Mouse (Mus musculus): ENCODE measurements around the gene Srbd1.
A peak's percentile ranks its signal among the peaks of the same experiment; 100 is the strongest.

Srbd1 gene

DNA sequence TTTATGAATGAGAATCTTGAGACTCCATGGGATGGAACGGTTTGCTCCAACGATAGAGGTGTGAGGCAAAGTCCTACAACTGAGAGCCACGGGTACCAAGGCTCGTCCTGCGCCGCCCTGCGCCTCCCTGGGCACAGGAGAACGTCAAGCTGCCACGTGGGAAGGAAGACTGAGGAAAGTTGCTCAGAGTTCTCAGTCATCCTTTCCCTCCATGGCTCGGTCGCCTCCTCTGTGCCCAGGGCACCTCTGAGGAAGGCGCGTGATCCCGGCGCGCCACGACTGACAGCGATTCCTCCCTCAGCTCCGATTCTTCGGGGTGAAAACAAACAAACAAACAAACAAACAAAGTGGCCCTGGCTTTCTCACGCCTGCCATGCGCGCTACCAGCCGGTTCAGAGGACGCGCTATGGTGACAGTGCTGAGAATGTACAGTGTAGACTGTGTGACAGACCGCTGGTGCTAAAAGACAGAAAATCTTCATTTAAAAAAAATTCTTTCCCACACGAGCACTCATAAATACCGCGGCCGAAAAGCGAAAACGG is 367 bp downstream of the Srbd1 start:
- DNase-seq (ENCODE audit: low read depth, low spot score), result peak; percentile 42

DNA sequence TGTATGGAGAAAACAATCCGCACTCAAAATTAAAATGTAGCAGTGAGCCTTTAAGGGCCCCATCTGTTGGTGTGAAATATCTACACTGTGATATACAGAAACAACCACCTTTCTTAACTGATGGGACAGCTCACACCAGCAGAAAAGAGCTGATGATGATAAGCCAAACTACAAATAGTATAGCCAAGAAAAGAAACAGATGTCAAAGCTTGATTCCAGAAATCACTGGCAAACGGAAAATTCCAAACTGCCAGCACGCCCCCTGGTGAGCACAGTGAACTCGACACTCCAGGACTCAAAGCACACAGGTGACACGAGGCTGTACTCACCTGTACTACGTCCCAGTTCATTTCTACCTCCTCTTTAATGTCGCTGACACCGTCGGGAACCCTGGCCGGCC is 9.1 kb downstream of the Srbd1 start:
- DNase-seq (ENCODE audit: low read depth, low spot score), result no peak

DNA sequence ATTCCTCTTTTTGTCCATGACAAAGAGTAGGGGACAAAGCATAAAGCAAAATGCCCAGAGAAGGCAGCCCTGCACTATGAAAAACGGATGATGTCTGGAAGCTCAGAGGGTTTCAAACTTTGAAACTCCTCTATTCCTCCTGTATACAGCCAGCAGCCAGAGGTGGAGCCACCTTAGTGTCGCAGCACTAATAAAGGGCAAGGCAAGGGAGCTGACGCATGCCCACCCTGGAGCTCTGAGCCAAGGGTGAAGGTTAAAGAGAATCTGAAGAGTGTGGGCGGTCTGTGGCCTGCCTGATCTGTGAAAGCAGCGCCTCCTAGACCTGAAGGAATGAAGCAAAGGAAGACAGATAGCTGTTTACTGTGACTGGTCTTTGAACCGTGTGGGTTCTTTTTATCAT is 10.5 kb downstream of the Srbd1 start:
- DNase-seq (ENCODE audit: low read depth, low spot score), result no peak

DNA sequence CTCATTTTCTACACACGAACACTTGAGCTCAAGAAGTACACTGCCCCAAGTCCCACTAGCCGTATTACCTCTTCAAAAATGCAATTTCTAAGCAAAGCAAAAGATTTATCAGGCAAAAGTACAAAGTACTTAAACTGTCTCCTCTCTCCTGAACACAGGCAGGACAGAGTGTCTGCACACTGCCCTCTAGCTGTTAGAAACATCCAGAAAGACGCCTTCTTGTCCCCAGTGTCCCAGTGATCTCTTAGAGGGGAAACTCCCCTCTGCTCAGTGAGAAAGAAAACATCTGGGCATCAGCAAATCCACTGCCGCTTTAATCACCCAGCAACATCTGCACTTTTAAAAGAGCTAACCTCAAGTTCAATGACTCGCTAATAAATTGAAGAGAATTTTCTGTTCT is 12.4 kb downstream of the Srbd1 start:
- DNase-seq (ENCODE audit: low read depth, low spot score), result peak; percentile 28

DNA sequence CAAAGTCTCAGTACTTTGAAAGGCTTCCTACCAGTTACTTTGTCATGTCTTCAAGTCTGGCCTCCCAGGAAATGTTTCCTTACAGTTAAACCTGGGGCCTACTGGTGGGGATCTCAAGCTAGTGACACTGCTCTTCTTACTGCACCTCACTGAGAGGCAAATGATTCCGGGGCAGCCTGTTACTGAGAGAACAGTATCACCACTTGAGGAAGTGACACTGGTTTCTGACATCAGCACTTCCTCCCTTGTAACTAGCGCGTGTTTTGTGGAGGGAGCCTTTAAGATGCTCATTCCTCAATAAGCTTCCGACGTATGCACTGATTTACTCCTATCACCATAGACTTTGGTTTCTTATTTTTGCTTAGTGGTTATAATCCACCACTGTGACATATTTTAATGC is 16.8 kb downstream of the Srbd1 start:
- DNase-seq (ENCODE audit: low read depth, low spot score), result no peak

DNA sequence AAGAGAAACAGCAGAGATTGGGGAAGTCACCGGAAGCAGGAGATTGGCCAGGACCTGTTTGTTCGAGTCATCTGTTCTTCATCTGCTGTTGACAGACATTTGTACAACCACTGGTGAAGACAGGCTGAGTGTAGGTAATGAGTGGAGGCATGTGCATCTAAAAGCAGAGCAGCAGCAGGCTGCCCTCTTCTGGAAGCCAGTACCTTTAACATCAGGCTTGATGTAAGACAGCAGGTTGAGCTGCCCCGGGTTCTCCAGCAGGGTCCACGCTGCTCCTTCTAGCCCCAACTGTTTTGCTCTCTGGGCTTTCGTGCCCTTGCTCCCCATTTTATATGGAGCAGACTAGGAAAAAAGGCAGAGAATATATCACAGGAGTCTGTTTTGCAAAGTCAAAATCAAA is 19.1 kb downstream of the Srbd1 start:
- DNase-seq (ENCODE audit: low read depth, low spot score), result no peak

DNA sequence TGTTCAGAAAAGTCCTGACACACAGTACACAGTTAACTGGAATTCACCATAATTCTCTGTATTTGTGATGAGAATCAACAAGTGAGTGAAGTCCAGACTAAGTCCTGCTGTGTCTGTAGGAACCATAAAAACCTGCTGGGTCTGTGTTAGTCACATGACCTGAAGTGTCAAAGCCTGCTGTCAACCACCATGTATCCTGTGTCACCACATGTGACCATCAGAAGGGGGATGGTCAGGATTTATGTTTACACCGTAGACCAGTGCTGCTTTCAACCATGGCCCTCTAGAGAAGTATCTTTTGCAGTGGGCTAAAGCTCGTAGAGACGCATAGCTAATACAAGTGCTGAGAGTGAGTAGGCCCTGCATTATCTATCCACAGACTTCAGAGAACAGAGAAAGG is 21.8 kb downstream of the Srbd1 start:
- DNase-seq (ENCODE audit: low read depth, low spot score), result no peak

DNA sequence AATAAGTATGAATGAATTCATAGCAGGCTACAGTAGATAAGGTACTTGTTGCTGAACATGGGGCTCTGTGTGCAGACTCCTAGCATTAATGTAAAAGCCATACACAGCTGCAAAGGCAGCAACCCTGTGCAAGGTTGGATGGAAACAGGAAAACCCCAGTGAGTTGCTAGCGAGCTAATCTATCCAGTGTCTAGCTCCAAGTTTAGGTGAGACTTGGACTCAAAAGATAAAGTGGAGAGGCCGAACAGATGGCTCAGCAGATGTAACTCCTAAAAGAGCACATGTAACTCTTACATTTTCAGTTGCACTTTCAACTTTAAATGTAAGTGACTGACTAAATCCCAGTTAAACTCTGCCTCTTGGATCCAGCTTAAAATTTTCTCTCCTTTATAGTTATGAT is 48.1 kb downstream of the Srbd1 start:
- no peak for DNase-seq (ENCODE audit: low read depth, low spot score)

DNA sequence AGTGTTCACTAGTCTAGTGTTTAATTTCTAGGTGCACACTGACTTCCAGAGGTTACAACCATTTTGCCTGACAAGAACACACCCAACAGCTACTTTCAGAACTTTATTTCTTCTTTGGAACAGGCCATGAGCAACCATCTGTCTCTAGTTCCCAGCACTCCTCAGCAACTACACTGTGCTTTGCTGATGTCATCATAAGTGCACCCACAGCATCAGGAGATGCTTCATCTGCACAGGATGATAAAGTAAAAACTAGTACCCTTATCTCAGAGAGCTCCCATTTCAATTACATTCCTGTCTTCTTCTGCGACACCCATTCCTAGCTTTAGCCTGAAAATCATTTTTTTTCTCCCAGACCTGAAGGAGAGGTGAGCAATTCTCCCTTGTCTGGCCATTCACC is 51.9 kb downstream of the Srbd1 start:
- no peak for DNase-seq (ENCODE audit: low read depth, low spot score)

DNA sequence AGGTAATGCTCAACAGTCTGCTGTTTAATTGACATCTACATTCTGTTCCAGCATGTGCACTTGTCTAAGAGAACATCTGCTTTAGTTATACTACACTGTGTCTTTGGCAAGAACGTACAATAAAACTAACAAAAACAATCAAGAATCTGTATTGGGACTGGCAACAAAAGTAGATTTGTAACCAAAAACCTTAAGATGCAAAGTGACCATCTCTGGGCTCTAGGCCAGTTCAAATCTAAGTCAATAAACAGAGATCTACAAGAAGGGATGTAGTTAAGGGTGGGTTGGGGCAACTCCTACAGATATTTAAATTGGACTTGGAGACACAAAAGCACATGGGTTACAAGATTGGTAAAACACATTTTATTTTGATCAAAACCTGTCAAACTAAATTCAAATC is 53.3 kb downstream of the Srbd1 start:
- DNase-seq (ENCODE audit: low read depth, low spot score), result no peak

DNA sequence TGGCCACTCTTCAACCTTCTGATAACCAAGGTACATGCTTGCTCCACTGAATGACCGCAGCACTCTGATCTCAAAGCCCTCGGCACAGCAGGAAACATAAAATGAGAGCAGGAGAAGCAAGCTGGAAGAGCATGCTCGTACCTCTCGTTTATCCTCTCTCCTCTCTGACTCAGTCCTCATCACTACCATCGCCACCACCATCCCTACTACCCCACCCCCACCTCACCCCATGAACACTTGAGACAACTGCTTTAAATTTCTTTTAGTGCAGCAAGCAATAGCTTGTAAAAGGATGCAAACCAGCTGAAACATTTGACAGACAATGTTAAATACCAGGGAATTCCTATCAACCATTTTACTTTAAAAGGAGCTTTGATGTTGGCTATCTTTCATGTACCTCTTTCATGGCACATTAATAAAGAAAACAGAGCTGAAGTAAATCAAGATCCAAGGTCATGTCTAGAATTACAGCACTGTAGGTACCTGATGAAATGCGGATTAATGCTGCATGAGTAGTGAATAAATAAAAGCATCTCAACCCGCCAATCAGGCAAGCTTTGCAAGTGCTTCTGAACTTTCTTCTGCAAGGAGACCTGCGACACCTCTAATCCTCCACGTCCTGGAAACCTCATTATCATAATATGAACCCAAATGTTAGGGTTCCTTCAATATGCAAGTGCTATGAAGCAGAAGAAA is 54.9 kb downstream of the Srbd1 start:
- no peak for DNase-seq (ENCODE audit: low read depth, low spot score)

DNA sequence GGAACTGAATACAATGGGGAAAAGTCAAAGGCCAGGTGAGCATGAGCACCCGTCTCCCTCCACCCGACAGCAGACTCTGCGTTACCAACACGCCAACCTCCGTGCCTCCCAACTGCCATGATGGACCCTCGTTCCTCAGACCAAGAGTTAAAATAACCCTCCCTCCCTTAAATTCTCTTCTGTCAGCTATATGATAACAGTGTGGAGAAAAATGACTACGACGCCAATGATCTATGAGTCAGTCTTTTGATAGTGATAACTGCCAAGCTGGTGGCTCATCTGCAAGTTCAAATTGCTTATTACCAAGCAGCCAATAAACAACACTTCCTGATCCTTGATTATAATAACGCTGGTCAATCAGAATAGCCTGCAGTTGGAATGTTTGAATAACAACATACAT is 57.1 kb downstream of the Srbd1 start:
- DNase-seq (ENCODE audit: low read depth, low spot score), result no peak

DNA sequence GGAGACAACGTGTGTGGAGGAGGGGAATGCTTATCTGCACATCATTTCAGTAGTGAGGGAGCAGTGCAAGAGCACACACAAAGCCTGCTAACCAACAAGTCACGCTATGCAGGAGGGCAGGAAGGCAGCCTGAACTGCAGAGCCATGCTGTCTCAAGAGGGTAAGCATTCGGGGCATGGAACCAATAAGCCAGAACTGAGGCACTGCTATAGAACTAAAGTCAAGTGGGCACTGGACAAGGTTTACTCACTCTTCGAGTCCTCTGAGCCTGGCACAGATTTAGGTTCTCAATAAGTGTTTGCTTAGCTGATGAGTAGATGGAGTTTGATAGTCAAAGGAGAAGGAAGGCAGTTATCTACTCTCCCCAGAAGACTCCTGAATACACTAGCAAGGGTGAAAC is 58.8 kb downstream of the Srbd1 start:
- DNase-seq (ENCODE audit: low read depth, low spot score), result no peak

DNA sequence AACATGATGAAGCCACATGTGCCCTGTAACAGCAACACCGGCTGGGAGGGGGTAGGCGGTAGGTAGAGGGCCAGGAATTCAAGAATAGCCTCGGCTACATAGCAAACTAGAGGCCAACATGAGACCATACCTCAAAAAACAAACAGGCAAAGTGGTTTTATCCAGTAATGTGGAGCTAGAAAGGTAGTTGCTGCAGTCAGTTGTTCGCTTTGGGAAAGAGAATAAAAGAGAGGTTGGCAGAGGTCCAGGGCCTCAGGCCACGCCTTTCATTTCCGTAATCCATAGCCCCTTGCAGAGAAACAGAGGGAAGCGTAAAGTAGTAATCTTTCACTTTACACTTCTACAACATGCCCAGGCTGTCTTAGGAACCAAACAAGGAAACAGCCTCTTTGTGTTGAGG is 61.8 kb downstream of the Srbd1 start:
- DNase-seq (ENCODE audit: low read depth, low spot score), result peak; percentile 14

DNA sequence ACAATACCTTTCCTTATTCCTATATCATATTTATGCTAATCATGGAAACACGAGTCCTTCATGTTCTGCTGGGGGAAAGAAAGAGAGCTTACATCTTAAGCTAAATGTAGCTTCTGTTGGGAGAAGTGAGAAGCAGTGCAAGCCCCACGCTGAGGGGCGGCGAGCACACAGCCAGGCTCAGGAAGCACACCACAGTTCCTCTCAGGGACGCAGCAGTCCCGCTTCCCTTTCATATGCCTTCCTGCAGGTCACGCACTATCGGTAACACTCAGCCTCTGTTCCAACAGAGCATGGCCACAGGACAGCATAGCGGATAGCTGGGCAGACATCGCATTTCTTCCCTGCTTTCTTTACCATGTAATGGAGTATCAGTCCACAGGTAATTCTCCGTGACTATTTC is 66.9 kb downstream of the Srbd1 start:
- no peak for DNase-seq (ENCODE audit: low read depth, low spot score)

DNA sequence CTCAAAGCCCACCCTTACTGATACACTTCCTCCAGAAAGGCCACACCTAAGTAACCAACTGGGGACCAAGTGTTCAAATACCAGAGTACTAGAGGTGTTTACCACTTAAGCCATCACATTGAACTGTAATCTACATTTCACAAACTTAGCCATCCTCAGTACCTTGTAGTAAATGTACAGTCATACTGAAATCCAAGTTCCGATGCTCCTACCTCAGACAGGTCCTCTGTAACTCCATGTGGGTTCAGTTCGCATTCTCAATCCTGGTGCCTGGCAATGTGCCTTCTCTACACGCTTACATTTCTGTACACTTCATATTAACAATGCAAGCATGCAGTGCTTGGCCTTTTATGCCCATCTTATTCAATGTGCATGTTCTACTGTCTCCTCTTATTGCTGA is 77.5 kb downstream of the Srbd1 start:
- no peak for DNase-seq (ENCODE audit: low read depth, low spot score)

DNA sequence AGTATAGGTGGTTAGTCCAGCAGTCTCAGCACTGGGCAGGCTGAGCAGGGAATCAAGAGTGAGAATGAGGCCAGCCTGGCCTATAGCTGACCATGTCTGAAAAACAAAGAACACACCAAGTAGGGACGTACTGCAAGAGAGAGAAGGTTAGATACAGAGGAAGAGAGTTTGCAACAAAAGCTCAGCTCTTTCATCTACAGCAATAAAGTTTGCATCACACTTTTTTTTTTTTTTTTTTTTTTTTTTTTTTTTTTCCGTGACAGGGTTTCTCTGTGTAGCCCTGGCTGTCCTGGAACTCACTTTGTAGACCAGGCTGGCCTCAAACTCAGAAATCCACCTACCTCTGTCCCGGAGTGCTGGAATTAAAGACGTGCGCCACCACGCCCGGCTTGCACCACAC is 79.1 kb downstream of the Srbd1 start:
- DNase-seq (ENCODE audit: low read depth, low spot score), result no peak

DNA sequence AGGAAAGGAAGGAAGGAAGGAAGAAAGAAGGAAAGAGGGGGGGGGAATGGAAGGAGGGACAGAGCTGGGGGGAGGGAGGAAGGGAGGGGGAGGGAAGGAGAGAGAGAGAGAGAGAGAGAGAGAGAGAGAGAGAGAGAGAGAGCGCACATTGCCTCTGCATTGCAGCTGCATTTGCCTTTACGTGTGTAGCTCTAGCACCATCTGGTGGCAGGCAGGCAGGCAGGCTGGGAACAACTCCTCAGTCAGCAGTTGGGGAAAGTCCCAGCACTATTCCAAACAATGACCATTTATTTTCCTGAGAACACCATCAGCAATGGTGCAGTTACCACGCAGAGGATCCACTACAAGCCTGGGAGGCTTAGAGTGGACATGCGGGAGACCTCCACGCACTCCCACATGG is 81.5 kb downstream of the Srbd1 start:
- DNase-seq (ENCODE audit: low read depth, low spot score), result peak; percentile 55

DNA sequence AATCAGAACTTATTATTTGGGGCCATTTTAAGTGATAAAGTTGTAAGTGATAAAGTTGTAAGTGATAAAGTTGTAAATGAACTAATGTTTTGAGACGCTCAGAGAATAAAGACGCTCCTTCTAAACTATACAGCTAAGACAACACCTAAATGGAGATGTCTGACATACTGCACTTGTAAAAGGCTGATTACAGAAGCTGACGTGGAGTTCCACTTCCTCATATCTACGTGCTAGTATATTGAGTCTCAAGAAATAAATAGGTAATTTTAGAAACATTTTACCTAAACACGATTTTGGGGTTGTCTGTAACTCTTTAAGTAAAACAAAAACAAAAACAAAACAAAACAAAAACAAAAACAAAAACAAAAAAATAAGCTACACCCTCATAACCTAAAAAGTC is 84.1 kb downstream of the Srbd1 start:
- no peak for DNase-seq (ENCODE audit: low read depth, low spot score)

DNA sequence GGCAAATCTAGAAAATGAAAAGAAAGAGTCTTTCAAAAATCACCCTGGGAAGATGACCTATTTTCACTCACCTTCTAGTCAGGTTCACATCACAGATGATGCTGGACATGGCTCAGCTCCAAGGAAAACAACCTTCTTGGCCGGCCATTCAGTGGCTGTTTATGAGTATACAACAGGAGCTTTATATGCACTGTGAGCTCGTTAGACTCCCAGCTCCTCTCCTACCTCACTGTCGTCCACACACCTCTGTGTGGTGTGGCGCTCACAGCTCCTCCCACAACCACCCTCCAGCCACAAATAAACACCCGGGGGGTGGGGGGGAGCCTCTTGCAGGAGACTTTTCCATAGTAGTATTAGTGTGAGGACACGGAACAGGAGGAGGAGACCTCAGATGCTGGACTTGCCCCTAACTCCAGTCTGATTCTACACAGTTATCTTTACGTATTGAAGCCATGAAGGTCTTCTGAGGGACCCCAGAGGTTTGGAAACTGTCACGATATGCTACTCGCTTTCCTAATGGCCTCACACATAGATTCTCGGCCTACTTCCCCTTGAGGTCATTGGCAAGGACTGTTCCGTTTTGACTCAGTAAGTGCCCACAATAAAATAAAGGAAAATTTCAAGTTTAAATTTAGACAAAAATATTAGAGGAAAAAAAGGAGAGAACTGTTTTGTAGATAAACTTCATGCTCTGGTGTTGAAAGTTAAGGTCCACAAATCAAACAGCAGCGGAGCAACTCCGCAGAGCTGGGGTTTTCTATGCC is 104.6 kb downstream of the Srbd1 start:
- DNase-seq (ENCODE audit: low read depth, low spot score), result no peak

DNA sequence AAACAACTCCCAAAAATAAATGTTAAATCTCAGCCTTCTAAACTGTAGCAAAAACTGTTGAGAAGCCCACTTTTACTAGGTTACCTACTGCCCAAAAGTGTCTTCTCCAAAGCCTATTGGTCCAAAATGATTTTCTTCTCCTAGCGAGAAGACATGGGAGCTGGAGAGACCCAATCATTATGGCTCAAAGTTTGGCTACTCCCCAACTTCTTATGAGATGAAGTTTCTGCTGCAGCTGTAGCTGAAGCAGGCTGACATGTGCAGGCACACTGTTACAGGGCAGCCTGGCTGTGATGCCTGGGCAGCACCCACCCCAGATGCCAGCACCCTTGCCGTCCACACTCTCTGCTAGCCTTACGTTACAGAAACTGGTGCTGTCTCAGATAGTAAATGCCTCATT is 105.2 kb downstream of the Srbd1 start:
- no peak for DNase-seq (ENCODE audit: low read depth, low spot score)

DNA sequence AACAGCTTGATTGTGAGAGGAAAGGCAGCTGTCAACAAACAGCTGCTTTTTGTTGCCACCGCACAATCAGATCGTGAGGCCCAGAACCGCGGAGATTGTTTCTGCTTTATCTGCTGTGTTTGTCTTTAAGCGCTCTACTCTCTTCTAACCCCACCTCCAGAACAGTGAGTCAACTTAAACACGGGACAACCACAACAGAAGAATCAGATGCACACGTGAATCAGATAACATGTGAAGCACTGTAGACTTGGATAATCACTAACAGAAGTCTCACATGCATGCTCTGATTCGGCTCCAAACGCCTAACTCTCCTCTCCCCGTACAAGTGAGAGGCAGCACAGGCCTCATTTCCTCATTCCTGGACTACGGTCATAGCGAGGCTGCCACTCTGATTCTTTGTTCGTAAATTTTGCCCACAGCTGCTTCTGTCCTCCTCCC is 106.7 kb downstream of the Srbd1 start:
- DNase-seq (ENCODE audit: low read depth, low spot score), result peak; percentile 13

DNA sequence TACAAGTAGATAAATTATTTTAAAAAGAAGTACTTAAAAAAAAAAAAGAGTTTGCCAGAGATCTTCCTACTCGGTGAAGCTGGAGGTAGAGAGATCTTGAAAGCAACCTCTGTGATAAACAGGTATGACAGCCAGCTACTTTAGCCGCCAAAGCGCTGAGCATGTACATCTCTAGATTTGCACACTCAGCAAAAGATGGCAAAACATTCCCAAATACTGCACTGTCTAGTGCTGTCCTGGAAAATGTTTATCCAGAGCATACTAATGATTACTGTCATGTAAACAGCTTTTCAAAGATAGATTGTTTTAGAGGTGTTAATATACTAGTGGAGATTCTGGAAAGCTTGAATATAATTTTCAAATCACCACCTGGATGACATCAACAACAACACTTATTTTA is 109.4 kb downstream of the Srbd1 start:
- DNase-seq (ENCODE audit: low read depth, low spot score), result no peak
